Mouse (Mus musculus) subcutaneous adipose tissue, adult 2 months (tissue): Measurements from ENCODE around the gene Llph. TPM values are rescaled to one million over a fixed set of nuclear protein-coding genes. Genes with fewer than 3 reads are reported as not detected.

Experiments
- polyA plus RNA-seq: library from polyadenylated mRNA; depleted of rRNA; stranded (reverse); fragments of >200 nt; gene quantifications from 2 replicates; pipeline ENCODE4 v1.2.3, GENCODE M21; 2012; ENCODE audit warnings: low replicate concordance; rRNA removed

The Llph gene
- 6.5 and 8.2 TPM in 2 replicates for polyA plus RNA-seq

GRCm38 (mm10) chr10:120226871-120227661, at the start of gene Llph:
Gene Llph, plus strand, starts transcription at chr10:120227070.

GRCm38 (mm10) chr10:120201131-120201921, 25.5 kb upstream of the Llph start, which contains the start of gene Tmbim4:
Gene Tmbim4, plus strand, starts transcription at chr10:120201590.

GRCm38 (mm10) chr10:120201961-120202402, 24.9 kb upstream of the Llph start, which contains the start of gene Irak3:
Gene Irak3, minus strand, starts transcription at chr10:120202130.

Other genes with a start within 250 kb of the Llph start
- gene Helb, start 114.1 kb upstream of the Llph start, polyA plus RNA-seq = 4.5 and 5.9 TPM in 2 replicates
- 197 and 235 TPM in 2 replicates for gene Tmbim4, start 25.5 kb upstream of the Llph start, polyA plus RNA-seq
- 7.0 and 10.0 TPM in 2 replicates for gene Irak3, start 24.9 kb upstream of the Llph start, polyA plus RNA-seq
- 0.03 and 2.8 TPM in 2 replicates for gene Hmga2, start 249.4 kb downstream of the Llph start, polyA plus RNA-seq